Mouse (Mus musculus) cerebellum, adult (tissue): ENCODE measurements around the gene Btf3l4.
A peak's percentile ranks its signal among the peaks of the same experiment; 100 is the strongest.

Source experiments
- ATAC-seq: cut with Nextera tagmentation; 2 replicates; pipeline ENCODE4 v1.9.2; 2017; ENCODE audit warnings: mild to moderate bottlenecking, moderate library complexity, mixed read lengths; ENCODE audit not compliant: insufficient number of reproducible peaks, low FRiP score, low TSS enrichment

Btf3l4 gene

DNA sequence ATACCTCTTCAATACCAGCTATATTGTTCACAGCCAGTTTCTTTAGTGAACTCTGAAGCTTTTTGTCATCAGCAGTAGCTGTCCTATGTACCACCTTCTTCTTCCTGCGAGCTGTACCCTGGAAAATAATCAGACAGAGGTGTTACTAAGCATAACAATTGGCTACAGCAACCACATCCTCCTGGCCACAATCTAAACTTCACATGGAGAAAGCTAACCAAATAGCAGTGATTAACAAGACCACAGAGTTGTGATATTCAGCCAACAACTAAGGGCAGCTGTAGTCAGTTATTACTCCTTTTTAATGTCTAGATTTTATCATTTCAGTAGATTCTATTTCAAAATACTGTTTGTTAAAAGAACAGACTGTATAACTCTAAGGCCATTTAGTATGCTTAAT lies 7.3 kb downstream of the Btf3l4 start:
- ATAC-seq, result no peak

DNA sequence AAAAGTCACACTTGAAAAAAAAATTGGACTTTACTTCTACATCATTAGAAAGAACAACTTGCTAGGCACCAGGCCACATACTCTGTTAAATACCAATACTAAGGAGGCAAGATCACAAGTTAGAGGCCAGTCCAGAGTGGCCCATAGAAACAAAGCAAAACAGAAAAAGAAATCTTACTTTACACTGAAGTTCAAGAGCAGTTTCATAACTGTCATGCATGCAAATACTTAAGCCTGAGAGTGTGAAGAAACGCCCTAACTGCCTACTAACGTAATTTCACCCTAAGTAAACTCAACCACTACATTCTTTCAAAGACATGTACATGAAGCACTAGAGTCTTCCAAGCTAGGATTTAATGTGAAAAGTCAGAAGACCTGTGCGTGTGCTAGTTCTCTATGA lies 7.7 kb downstream of the Btf3l4 start:
- no peak for ATAC-seq

DNA sequence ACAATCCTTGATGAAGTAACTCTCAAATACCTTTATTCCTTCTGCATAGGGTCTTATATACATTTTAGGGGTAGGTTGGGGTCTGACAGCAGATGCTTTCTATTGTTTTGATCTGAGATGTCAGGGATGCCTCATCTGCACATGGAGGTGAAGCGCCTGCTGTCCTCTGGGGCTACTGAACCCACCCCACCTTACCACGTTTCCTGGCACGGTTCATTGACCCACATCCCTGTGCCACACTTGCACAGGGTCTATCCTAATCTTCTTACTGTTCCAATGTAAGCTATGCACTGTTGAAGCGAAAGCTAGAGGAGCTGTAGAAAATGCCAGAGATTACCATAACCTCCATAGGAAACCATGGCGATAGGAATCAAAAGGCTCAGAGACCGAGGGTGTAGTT lies 21.9 kb downstream of the Btf3l4 start:
- no peak for ATAC-seq

DNA sequence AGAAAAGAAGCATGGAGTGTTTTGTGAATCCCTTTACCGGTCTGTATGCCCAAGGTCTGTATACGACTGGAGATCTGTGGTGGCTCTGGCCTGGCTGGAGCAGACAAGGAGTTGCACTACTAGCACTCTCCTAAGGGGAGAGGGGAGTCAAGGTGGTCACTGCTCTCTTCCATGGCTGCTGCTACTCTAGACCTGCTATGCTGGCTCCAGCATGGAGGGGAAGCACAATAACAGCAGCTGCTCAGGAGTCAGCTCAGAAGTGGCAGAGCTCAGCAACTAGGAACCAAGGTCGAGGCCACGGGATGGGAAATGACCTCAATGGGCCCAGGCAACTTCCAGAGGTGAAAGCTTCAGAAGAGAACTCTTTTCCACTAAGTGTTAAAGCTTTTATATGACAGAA lies 22.3 kb downstream of the Btf3l4 start:
- no peak for ATAC-seq

DNA sequence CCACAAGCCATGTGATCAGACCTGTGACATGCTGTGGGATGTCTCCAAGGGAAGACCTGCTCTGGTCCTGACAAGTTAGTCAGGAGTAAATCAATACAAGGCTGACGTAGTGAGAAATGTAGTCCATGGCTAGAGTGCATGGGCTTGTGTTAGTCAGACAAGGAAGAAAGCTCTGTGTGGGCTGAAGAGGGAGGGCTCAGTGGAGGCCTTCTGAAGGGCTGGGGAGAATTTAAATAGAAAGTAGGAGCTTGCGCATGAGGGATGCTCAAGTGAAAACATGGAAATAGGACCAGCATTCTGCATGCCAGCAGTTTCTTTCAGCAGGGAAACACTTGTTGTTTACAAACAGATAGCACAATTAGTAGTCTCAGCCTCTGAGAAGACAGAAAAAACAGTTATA lies 29.9 kb downstream of the Btf3l4 start:
- no peak for ATAC-seq

DNA sequence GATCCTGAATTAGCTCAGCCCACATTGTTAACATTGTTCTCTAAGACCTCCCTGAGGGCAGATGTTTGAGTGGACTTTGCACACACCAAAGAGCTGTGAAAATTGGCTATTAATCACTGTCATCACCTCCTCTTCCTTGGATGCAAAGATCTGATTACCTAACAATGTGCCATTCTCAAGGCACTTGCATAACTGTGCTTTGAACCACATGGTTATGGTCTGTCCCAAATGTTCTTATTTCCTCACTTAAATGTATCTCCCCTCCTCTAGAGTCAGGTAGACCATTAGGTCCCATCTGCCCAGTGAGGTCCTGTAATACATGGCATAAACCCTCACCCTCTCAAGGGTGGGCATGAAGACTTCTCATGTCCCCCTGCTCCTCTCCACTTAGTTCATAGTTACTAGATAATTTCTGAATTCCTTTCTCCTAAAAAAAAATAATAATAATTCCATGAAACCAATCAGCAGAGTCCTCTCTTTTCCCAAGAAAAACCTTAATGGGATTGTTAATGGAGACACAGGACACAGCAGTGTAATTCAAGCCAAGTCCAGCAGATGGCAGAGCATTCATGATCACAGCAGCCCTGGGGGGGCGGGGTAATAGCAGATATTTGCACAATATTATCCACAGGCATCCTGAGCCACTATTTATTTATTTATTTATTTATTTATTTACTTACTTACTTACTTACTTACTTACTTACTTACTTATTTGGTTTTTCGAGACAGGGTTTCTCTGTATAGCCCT lies 35.2 kb downstream of the Btf3l4 start:
- no peak for ATAC-seq

DNA sequence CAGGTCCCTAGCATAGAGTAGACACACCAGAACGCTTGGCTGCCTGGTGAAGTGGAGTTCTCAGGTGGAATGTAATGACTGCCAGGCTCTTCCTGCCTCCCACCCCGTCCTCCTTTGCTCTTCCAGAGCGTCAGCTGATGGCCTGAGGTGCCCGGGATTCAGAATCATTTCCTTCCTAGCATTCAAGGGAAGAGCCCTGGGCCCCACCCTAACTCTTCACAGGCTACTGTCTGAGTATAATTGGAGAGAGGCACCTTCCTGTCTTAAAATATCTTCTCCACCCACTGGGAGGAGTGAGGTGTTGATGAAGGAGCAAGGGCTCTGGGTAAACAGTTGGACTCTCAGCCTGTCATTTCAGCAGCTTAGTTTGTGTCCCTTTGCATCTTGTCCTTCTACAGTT lies 36.7 kb downstream of the Btf3l4 start:
- ATAC-seq, result no peak

DNA sequence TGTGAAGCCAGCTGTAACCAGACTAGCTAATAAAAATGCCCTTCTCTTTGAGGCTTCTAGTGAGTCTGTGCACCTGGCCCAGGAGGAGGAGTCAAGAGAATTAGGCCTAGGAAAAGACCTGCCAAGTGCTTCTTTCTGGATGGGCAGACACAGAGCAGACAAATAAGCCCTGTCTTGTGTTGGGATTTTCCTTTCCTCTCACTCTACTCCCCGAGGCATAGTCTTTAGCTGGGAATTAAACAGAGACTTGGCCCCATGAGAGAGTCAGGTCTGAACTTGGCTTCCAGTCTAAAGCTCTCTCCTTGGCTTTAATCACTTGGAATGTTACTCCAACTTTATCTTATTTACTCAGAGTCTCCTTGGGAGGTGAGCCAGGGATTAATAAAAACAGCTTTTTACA lies 39.5 kb downstream of the Btf3l4 start:
- ATAC-seq, result no peak

DNA sequence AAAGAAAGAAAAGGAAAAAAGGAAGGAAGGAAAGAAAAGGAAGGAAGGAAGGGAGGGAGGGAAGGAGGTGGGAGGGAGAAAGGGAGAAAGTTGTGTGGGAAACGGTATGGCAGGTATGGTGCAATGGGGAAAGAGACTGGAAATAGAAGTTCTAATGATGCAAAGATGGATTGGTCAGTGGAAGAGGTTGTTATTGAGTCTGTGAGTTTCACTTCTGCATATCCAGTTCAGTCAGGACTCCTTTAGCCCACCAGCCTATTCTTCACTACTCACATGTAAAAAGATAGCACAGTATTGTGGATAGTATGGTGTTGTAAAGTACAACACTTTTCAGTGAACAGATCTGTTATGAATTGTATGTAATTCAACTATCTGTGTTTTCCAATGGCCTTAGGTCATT lies 42.9 kb downstream of the Btf3l4 start:
- no peak for ATAC-seq

DNA sequence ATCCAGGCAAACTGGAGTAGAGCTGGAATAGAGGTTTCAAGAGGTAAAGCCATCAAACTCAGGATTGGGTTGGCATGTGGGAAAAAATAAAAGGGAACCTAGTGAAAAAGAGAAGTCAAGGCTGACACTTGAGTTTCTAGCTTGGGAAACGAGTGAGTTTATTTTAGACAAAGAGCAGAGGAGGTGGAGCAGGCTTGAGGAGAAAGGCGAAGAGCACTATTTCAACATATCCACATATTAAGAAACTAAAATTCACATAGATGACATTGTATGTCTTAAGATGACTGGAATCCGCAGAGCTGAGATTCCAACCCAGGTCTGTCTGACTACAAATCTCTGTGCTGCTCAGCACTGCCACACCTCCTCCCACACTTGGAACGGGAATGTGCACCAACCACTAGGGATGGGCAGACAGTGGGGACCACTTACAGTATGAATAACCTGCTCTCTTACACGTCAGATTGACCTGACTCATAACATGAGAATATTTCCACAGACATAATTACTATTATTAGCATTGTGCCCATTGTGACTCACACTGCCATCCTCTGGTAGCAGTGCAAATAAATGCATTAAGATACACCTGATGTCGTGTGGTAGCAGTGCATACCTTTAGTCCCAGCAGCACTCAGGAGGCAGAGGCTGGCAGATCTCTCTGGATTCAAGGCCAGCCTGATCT lies 44.0 kb downstream of the Btf3l4 start:
- no peak for ATAC-seq

DNA sequence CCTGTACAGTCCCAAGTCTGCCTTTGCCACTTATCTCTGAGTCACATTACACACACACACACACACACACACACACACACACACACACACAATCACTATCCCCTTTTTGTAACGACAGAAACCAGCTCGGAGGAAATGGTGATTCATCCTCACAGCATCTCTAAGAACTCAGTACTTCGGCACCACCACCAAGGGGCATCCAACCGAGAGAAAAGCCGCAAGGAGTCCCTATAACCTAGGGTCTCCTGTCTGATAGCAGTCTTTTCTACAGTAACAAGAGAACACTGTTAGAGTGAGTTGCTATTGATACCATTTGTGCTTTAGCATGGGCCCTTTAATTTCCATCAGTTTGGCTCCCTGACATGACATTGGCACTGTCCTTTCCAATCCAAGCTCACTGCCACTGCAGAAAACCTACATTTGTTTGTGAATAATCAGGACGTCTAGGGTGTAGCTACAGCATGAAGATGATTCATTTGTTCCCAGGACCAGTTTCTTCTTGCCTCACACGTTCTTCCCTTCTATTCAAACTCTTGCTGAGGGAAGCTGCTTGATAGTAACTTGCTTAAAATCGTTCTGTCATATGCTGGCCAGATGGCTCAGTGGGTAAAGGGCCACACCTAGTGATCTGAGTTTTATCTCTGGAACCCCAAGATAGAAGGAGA lies 50.9 kb downstream of the Btf3l4 start:
- ATAC-seq, result no peak

DNA sequence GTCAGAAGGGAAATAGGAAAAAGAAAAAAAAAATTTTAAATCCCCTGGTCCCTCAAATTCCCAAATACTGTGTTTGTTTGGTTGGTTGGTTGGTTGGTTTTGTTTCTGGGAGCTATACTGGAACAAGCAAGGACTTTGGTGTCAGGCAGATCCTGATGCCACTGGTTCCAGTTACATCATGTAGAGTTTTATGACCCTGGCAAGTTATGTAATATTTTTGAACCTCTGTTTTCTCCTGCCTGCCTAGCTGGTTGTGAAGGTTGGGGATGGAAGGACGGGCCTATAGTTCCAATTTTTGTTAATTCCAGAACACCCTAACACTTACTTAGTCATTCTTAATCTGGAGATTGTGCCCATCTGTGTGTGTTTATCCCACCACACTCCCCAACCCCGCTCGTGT lies 51.8 kb downstream of the Btf3l4 start:
- ATAC-seq, result no peak

DNA sequence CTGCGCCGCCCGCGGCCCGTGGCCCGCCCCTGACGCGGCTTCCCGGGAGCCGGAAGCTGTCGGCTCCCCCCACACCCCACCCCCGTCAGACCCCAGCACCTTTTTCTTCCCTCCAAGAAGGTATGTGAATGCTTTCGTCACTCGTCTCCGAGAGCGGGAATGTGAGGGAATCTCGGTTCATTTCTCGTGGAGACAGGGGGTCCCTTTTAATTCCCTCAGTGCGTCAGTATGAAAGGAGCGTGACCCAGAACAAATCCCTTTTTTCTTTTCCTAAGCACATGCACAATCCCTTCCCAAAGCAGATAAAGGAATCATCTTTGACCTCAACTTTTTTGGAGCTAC lies 52.6 kb downstream of the Btf3l4 start:
- no peak for ATAC-seq

DNA sequence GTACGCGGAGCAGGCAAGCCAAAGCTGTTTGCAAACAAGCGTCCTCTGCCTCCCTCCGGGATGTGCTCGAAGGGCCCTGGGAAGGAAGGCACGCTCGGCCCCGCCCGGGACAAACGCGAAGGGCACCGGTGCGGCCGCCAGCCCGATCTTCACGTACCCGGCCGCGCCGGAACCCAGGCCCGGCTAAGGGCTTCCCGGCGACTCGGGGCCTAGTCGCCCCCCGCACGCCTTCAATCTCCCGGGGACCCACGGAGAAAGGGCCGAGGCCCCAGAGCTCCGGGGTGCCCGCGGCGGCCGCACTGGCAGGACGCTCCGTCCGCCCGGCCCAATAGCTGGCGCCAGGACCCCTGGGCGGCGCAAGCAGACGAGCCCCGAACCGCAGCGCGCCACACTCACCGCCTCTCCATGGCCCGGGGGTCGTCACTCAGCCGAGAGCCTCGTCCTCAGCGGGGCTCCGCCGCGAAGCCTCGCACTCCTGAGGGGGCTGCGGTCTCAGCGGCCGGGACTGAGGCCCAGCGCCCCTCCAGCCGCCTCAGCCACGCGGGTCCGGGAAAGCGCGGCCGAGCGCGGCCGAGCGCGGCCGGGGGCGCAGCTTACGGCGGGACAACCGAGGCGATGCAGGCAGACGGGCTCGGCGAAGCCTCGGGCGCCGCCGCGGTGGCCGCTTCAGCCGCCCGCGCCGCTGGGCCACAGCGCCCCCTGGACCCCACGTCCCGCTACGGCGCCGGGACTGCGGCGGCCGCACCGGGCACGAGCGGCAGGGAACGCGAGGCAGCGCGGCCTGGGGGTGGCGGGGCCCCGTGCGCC lies 53.2 kb downstream of the Btf3l4 start, which contains the start of gene Zfyve9:
Gene Zfyve9 (minus strand): TSS at position 742 of the 807 bp plus-strand sequence.
- peak; percentile 82 for ATAC-seq

DNA sequence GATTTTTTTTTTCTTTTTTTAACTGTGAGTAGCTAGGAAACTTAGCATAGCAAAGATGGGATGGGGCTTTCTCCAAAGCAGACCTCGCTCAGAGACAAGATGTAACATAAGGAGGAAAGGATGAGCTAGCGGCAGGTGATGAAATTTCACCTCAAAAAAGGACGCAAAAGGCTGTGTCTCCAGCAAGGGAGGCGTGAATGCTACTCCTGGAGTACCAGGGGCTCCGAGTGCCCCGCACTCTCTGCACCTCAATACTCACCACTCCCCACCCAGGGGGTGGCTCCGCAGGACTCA lies 53.7 kb downstream of the Btf3l4 start:
- peak; percentile 50 for ATAC-seq

DNA sequence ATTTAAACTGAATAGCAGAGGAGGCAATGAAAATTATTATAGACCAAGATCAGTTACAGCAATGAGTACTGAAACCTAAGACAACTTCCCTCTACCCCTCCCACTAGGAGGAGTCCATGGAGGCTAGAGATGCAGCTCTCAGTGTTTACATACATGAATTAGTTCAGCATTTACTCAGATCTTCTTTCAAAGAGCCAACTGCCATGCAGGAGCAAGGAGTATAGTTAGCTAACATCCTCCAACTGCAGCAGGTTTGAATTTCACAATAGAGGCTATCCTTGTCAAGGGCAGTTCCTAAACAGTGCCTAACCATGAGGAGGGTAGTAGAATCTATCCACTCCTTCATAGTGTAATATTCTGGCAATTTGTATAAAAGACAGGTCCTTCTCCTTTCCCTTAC lies 64.9 kb downstream of the Btf3l4 start:
- ATAC-seq, result no peak
